Mouse (Mus musculus) kidney, postnatal 36 days (tissue): ENCODE measurements around the gene Fsip1.

Source experiments
- DNase-seq, 2 experiments: peaks; one replicate each; pipeline ENCODE4 v3.0.0; 2021 to 2022; ENCODE audit warnings: mixed read lengths in 2 of 2

Gene Fsip1

DNA sequence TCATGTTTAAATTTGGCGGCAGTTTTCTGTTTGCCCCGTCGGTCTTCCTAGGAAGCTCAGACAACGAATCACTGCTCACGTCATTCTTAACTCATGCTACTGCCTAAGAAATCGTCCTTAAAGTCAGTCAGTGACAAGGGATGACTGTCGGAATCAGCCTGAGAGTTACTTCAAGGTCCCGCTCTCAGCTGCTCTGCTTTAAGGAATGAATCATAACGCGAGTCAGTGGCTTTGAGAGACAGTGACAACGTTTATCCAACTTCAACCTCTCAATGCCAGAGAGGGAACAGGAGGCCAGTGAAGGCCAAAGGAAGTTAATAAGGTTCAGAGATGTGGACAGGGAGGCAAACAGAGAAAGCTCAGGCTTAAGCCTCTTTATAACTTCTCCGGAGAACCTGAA, 7.8 kb downstream of the Fsip1 start:
- DNase-seq, result no peak

DNA sequence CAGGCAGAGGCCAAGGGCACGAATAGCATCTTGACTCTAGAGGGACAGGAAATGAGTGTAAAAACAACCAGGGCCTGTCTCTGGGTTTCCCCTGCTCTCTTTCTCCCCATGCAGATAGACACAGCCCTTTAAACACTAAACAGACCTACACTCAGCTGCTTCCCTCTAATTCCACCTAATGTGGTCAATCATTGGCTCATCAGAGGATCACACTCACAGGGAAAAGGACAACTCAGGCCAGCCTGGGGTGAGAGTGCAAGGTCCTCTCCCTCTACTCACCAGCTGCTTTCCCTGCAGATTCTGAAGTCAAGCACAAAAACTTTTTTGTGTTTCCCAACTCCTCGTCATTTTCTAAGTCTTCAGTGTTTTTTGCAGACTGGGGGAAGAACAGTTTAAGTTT, 8.8 kb downstream of the Fsip1 start:
- peak; percentile 63 to 83 for DNase-seq

DNA sequence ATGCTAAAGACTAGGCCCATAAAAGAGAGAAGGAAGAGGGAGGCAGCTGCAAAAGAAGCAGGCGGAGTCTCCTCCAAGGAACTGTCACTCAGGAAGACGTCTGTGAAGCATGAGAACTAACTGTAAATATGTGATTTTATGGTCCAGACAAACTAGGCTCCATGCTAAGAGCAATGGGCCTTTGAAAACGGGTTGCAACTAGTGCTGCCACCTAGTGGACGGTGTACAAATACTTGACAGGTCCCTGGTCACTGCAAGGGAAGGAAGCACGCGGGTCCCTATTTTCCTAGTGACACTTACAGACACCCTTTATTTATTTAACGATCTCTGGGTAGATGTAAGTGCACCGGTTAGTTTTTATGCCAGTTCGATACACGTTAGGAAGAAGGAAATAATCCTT, 10.9 kb downstream of the Fsip1 start:
- DNase-seq, result peak; percentile 72 to 89

DNA sequence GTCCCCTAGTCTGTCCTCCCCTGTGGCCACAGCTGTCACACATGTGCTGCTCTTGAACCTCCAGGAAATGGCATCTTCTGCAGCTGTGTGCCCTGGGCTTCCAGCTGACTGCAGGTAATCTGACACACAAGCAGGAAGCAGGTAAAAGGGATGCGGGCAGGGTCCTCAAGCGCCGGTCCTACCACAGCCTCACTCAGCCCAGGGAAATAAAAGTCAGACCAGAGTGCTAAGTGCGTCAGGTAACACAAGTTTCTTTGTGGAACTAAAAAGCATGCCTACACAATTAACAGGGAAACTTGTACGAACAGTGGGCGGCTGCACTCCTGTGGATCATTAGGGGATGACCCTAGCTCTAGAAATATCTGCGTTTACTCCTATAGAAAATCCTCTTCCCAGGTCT, 20.6 kb downstream of the Fsip1 start:
- DNase-seq, result no peak

DNA sequence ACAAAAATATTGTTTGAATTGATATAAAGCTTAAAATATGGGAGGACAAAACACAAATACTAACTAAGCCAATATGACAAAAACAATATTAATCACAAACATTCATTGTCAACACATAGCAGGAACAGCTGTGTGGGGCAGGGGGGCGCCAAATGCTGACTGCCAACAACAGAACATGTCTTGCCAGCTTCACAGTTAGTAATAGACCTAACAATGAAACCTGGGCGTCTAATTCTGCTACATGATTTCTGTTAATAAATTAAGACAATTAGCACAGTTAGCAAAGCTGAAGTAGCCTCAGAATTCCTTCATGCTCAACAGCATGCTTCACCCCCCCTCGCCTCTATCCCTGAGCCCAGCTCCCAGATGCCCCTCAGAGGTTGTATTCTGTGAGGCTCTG, 21.2 kb downstream of the Fsip1 start:
- DNase-seq, result no peak

- DNase-seq, result no peak
Observed at GRCm38 (mm10) chr2:118230544-118230943, 26.2 kb downstream of the Fsip1 start.

- DNase-seq, result no peak
Observed at GRCm38 (mm10) chr2:118228486-118229079, 28.2 kb downstream of the Fsip1 start.

- DNase-seq, result peak in 1 of 2 experiments; percentile 4
Observed at GRCm38 (mm10) chr2:118225316-118226041, 31.3 kb downstream of the Fsip1 start.

- no peak for DNase-seq
Observed at GRCm38 (mm10) chr2:118217993-118218595, 38.7 kb downstream of the Fsip1 start.

DNA sequence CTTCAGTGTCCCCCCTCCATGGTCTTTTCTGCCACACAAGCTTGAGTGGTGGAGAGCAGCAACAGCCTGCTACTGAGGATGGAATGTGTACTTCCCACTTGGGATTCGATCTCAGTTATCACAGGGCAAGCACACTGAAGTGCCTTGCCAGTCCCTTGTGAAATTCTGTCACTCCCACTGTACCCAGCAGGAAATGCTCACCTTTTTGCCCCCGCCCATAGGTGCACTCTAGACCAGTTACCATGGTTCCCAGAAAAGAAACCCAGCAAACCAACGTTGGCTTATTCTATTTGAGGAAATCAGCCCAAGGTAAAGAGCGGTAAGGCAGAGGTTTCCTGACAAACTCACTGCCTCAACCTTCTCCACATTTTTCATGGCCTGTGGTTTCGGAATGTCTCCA, 47.1 kb downstream of the Fsip1 start:
- DNase-seq, result no peak

DNA sequence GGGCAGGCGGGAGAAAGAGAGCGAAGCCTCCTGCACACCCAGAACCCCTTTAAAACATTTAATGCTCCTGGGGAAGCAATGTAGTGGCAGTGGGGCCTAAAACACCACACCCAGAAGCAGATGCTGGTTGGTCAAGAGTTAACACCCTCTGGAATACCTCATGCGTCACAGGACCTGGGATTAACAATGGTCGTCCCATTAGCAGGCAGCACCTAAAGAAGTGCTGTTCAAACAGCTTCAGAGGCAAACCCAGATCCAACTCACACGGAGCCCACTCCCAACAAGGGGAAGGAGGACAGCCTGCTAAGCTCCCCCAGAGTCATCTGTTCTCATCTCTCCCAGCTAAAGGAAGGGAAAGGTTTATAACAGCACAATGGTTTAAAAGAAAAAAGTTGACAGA, 48.1 kb downstream of the Fsip1 start:
- DNase-seq, result no peak

DNA sequence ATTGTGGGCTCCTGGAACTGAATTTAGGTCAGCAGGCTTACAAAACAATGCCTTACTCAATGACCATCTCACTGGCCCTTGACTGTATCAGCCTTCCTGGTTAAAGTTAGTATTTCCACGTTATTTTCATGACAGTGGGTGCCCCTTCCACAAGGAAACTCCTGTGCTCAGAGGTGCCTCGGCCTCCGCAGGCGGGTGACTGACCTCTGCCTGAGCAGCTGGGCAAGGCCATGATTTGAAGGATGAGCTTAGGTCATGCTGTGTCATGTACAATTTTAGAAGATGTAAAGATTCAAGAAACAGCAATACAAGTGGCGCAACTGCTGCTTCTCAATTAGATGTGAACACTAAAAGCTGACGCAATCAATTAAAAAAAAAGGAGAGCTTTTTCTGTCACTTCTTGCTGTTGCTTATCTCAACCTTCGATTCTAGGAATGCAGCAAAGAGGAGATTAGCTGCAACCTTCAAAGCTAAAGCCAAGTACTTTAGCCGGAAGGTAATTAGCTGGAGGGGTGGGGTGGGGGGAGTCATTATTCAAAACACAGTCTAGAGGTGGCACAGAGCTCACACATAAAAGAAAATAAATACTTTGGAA, 50.7 kb downstream of the Fsip1 start:
- DNase-seq, result no peak

GRCm38 (mm10) chr2:118204646-118205045, 52.1 kb downstream of the Fsip1 start:
- DNase-seq, result no peak

DNA sequence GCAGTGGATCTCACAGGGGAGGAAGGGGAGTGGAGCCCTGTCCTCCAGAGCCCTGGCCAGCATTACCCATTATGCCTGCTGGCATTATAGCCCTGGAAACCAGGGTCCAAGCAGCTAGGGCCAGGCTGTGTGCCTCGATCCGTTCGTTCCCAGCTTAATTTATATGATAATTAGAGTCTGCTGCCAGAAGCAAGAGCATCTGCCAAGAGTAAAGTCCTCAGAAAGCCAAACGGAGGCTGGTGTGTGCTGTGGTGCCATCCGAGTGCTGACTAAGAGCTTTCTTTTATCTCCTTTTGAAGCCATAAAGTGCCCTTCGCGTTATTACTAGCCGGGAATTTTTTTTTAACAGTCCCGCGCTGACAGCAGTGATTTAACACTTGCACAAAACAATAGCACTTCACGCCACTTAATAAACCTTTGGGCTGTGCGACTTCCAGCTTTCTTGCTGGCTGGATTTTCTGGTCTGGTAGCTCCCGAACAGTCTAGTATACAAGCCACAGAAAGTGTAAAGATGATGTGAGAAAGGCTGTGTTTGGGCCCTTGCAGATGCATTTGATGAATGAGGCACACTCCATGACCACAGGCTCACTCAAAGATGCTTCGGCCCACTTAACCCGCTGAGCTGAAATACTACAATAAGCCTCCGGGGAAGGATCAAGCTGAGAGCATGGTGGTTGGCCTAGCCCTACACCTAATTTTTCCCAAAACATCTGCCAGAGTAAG, 52.9 kb downstream of the Fsip1 start:
- peak; percentile 33 to 51 for DNase-seq

- DNase-seq, result no peak
Observed at GRCm38 (mm10) chr2:118202934-118203333, 53.8 kb downstream of the Fsip1 start.

- peak; percentile 35 to 42 for DNase-seq
Observed at GRCm38 (mm10) chr2:118201983-118202382, 54.8 kb downstream of the Fsip1 start.

- DNase-seq, result peak; percentile 80 to 88
Observed at GRCm38 (mm10) chr2:118199867-118200266, 56.9 kb downstream of the Fsip1 start.

DNA sequence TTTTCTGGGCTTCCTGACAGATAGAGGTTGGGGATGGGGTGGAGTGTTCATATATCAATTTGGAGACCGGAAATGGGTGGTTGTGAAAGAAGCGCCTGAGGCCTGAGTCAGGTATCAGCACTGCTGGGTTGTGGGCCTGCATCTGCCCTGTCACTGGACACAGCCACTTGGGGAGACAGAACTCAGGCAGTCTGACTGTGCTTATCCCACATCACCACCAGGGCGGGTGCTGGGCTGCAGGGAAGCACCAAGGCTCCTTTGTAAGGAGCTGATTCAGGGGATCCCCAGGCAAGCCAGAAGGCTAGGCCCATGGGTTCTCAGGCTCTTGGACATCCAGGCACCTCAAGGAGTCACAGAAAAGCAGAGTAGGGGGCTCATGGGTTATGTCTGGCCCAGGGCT, 59.8 kb downstream of the Fsip1 start:
- no peak for DNase-seq

GRCm38 (mm10) chr2:118182136-118182535, 74.6 kb downstream of the Fsip1 start:
- peak; percentile 36 to 67 for DNase-seq

- DNase-seq, result no peak
Observed at GRCm38 (mm10) chr2:118179873-118180585, 76.7 kb downstream of the Fsip1 start.

DNA sequence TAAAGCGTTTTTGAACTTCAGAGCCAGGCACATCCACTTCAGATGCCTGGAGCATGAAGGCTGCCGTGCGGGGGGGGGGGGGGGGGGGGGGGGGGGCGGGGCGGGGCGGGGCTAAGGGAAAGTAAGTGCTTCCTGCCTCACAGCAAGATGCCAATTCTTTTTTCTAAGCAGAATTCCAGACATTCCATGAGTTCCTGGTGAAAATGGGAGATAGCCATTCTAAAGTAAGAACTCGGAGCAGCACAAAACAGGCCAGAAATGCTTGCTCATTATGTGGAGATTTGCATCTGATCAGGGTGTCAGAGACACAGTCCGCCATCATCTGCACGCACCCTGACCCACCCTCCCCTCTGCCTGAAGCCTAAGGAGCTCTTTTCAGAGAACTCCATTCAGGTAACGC, 77.3 kb downstream of the Fsip1 start:
- peak; percentile 16 to 57 for DNase-seq
